Mouse (Mus musculus): Measurements from ENCODE around the gene Bst2. TPM values are rescaled to one million over a fixed set of nuclear protein-coding genes. Genes with fewer than 3 reads are reported as not detected.

Gene Bst2
- 11.5 and 18.0 TPM in 2 replicates for polyA plus RNA-seq (2015; fragmentation: Nextera tagmentation; extraction: Ambion mirVana)

DNA sequence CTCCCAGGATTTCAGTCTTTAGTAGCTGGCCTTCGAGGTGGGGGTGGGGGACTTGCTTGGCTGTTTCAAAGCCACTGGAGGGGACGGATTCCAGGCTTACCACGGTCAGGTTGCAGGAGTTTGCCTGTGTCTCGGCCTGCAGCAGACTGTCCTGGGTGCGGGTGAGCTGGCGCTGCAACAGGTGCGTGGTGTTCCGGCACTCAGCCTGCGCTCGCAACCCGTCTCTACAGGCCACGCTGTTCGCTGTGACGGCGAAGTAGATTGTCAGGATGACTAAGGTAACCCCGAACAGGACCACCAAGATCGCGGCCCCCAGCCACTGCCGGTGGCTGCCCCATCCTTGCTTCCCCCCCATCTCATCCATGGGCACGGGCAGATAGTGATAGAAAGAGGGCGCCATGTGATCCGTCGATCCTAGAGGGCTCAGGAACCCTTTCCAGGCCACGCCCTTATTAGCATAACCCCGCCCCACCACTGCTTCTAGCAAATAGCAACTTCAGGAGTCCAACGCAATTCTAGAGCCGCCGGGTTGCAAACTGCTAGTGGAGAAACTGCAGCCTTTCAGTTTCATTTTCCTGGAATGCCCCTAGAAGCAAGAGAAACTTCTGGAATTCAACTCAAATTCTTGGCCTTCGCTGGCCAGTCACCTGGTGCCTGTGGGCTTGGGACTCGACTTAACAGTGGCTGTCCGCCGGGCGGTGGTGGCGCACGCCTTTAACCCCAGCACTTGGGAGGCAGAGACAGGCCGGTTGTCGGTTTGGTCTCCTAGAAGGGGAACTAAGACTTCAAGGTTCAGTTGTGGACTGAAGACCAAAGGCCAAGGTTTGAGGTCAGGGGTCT is at the start of gene Bst2:
Gene Bst2, minus strand, starts transcription at position 429 of the 840 bp plus-strand sequence.
- H3K27me3 ChIP-seq (replicated peaks): peaks cover 20% of the 10 kb centered on the region
- ATAC-seq (replicated peaks): no peak
- peak within 1 kb of the TSS; percentile 26 for H3K4me3 ChIP-seq
- no peaks in the 10 kb centered on the region for H3K9me3 ChIP-seq
- 4% methylated on average over 37 of the region's 37 CpGs for WGBS
- H3K27ac ChIP-seq: no peak within 1 kb of the TSS
- H3K9ac ChIP-seq: no peak within 1 kb of the TSS
- no peaks in the 10 kb centered on the region for H3K36me3 ChIP-seq (replicated peaks)
- H3K4me1 ChIP-seq: peaks cover 8% of the 10 kb centered on the region
- peak within 1 kb of the TSS; percentile 46 for H3K4me2 ChIP-seq

DNA sequence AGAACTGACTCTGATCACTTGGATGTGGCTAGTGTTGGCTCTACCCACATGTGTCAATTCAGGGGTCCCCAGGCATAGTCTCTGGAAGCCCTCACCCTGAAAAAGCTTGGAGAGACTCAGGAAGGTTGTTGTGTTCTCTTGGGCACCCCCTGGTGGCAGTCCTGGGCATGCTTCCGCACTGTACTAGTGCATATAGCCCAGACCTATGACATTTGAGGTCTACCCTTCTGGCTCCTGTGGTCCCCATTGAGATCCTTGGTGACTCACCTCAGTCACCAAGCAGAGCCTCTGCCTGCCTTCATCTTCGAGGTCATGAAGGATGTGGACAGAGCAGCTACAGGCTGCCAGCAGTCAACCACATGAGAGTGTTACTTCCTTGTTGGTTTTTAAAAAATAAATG is 49.6 kb upstream of the Bst2 start:
- ATAC-seq (replicated peaks): no peak
- Histone ChIP-seq H3K9me3 (no peaks in the 10 kb centered on the region), H3K27me3 (replicated peaks) (no peaks in the 10 kb centered on the region), H3K4me3 (no peak overlapping the region), H3K9ac (no peak overlapping the region), H3K27ac (no peak overlapping the region), H3K36me3 (replicated peaks) (peaks cover 19% of the 10 kb centered on the region), H3K4me2 (no peak overlapping the region), H3K4me1 (peaks cover 12% of the 10 kb centered on the region)
- 87% methylated on average over 2 of the region's 2 CpGs for WGBS

DNA sequence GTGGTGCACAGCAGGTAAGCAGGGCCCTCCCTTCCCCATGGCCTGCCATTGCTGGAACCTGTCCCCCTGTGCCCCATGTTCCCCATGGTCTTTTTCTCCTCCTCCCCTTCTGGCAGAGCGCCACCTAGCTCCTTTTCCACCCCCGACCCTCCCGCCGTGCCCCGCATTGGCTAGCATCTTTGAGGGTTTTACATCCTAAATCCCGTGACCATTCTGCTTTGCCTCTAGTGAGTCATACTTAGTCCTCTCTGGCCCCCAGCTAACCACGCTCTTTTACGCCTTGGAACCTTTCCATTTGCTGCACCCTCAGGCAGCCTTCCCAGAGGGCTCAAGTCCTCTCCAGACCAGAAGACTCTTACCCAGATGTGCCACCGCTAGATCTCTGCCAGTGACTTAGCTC is 42.9 kb upstream of the Bst2 start:
- 0 out of 2 replicates have a peak, but pooled peaks cover 4% of the 10 kb centered on the region for H3K4me1 ChIP-seq
- H3K27ac ChIP-seq: no peak overlapping the region
- H3K4me3 ChIP-seq: no peak overlapping the region
- no peaks in the 10 kb centered on the region for H3K9me3 ChIP-seq
- no peaks in the 10 kb centered on the region for H3K27me3 ChIP-seq (replicated peaks)
- ATAC-seq (replicated peaks): no peak
- peaks cover 9% of the 10 kb centered on the region for H3K36me3 ChIP-seq (replicated peaks)
- H3K9ac ChIP-seq: no peak overlapping the region
- WGBS: 25% methylated on average over 9 of the region's 9 CpGs
- no peak overlapping the region for H3K4me2 ChIP-seq

DNA sequence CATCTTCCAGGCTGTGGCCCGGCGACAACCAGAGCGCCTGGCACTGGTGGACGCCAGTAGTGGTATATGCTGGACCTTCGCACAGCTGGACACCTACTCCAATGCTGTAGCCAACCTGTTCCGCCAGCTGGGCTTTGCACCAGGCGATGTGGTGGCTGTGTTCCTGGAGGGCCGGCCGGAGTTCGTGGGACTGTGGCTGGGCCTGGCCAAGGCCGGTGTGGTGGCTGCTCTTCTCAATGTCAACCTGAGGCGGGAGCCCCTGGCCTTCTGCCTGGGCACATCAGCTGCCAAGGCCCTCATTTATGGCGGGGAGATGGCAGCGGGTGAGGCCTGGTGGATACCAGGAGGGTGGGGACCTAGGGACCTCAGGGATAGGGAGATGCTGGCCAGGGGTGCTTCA is 42.2 kb upstream of the Bst2 start:
- no peak for ATAC-seq (replicated peaks)
- no peak overlapping the region for H3K27ac ChIP-seq
- H3K4me2 ChIP-seq: no peak overlapping the region
- H3K4me3 ChIP-seq: no peak overlapping the region
- 77% methylated on average over 14 of the region's 14 CpGs for WGBS
- 0 out of 2 replicates have a peak, but pooled peaks cover 4% of the 10 kb centered on the region for H3K4me1 ChIP-seq
- no peaks in the 10 kb centered on the region for H3K27me3 ChIP-seq (replicated peaks)
- H3K36me3 ChIP-seq (replicated peaks): peaks cover 2% of the 10 kb centered on the region; the same call in 1 of the 2 replicates
- H3K9ac ChIP-seq: no peak overlapping the region
- no peaks in the 10 kb centered on the region for H3K9me3 ChIP-seq

DNA sequence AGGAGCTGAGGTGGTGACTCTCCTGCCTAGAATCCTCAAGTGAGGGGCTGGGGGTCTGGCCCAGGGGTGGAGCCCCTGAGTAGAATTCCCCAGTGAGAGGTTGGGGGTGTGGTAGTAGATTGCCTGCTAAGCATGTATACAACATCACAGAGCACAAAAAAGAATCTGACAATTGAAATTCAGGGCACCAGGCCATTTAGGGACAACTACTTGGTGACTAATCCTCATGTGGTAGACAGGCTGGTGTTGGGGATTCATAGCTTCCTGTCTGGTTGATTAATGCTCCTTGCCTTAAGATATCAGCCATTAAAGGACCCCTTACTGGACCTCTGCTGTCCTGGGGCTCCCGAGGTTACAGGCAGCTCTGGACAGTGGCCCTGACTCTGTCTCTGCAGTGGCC is 41.8 kb upstream of the Bst2 start:
- Histone ChIP-seq H3K36me3 (replicated peaks) (no peaks in the 10 kb centered on the region; the same call in 1 of the 2 replicates), H3K4me3 (no peak overlapping the region), H3K27me3 (replicated peaks) (no peaks in the 10 kb centered on the region), H3K9ac (no peak overlapping the region), H3K4me2 (no peak overlapping the region), H3K9me3 (no peaks in the 10 kb centered on the region), H3K4me1 (0 out of 2 replicates have a peak, but pooled peaks cover 4% of the 10 kb centered on the region), H3K27ac (no peak overlapping the region)
- ATAC-seq (replicated peaks): no peak
- 78% methylated on average over 1 of the region's 1 CpGs for WGBS

DNA sequence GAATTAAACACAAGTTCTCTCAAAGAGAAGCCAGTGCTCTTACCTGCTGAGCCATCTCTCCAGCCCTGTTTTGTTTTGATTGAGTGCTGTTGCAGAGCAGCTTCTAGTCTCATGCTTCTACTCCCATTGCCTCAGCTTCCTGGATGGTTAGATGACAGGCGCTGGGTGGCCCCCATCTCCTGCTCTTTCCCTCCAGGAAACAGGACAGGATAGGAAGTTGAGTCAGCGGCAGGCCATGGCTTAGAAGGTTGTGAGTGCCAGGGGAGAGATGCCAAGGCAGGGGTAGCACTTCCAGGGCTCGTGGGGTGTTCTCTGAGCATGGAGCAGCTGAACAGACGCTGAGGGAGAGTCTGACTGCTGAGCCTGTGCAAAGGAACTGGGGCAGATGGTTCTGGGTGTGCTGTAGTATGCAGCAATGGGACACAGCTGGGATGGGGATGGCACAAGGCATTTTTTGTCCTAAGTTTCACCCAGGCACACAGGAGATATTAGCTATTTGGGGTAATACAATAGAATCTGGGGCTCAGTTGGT is 40.7 kb upstream of the Bst2 start:
- 73% methylated on average over 4 of the region's 4 CpGs for WGBS
- Histone ChIP-seq H3K9me3 (no peaks in the 10 kb centered on the region), H3K4me1 (peaks cover 8% of the 10 kb centered on the region; the same call in 1 of the 2 replicates), H3K4me2 (no peak overlapping the region), H3K36me3 (replicated peaks) (no peaks in the 10 kb centered on the region), H3K27me3 (replicated peaks) (no peaks in the 10 kb centered on the region), H3K9ac (no peak overlapping the region), H3K4me3 (no peak overlapping the region), H3K27ac (no peak overlapping the region)
- ATAC-seq (replicated peaks): no peak

DNA sequence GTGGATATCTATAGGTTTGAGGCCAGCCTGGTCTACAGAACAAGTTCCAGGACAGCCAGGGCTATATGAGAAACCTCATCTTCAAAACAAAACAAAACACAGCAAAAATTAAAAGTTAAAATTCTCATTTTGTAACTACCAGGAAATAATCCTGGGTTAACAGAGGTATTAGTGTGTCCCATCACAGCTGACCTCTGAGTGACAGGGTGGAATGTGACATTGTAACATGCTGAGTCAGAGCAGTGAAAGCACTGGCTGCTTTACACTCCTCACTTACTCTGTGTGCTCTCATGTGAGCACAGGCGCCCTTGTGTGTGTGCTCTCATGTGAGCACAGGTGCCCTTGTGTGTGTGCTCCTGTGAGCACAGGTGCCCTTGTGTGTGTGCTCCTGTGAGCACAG is 37.8 kb upstream of the Bst2 start:
- Histone ChIP-seq H3K27ac (no peak overlapping the region), H3K27me3 (replicated peaks) (no peaks in the 10 kb centered on the region), H3K4me3 (no peak overlapping the region), H3K36me3 (replicated peaks) (no peaks in the 10 kb centered on the region), H3K4me2 (no peak overlapping the region), H3K9ac (no peak overlapping the region), H3K9me3 (no peaks in the 10 kb centered on the region), H3K4me1 (peaks cover 29% of the 10 kb centered on the region)
- no peak for ATAC-seq (replicated peaks)
- WGBS: 77% methylated on average over 1 of the region's 1 CpGs

DNA sequence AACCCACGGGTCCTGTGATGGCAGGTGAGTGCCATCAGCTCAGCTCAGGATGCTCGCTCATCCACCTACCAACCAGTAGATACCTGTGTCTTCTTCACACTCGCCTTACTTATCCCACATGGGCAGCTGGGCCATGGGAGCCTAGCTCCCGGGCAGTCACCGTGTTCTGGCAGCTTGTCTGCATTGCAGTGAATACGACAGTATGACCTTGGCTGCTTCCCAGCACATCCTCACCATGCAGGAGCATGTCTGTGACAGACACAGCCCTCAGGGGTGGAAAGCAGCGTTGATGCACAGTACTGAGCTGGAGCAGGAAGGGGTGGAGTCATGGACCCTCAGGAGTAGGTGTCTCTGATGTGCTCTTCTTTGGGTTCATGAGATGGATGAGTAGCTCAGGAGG is 37.2 kb upstream of the Bst2 start:
- H3K27ac ChIP-seq: no peak overlapping the region
- H3K9ac ChIP-seq: no peak overlapping the region
- H3K4me3 ChIP-seq: no peak overlapping the region
- no peak overlapping the region for H3K4me2 ChIP-seq
- H3K27me3 ChIP-seq (replicated peaks): no peaks in the 10 kb centered on the region
- no peak for ATAC-seq (replicated peaks)
- WGBS: 76% methylated on average over 7 of the region's 7 CpGs
- no peaks in the 10 kb centered on the region for H3K9me3 ChIP-seq
- H3K4me1 ChIP-seq: peaks cover 27% of the 10 kb centered on the region
- H3K36me3 ChIP-seq (replicated peaks): no peaks in the 10 kb centered on the region

DNA sequence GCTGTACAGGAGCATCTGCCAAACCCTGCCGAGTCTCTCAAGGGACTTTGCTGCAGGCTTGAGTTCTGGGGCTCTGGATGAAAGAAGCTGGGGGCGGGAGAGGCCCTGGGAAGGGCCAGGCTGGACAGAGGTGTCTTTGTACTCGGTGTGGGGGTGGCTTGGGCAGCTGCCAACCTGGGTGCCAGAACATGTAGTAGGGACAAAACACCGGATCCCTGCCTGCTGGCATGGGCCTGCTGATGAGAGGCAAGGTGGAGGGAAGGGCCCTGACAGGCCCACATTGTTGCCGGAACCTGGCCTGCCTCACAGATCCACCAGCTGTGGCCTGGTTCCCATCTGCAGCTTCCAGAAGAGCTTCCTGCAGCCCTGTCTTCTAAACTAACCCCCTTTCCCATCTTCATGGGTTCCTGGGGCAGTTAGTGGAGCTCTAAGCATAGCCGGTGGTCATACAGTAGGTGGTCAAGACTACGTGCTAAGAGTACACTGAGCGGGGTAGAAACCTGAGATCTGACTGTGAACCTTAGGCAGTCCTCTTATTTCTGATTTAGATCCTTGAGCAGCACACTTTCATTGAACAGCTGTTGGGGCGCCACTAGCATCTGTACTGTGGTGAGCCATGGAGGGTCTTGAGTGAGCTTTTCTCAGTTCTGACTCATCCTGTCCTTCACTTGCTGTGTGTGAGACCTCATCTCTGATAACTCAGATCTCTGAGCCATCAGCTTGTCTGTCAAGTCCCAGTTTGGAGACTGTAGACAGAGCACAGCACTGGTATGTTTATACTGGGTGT is 35.8 kb upstream of the Bst2 start:
- Histone ChIP-seq H3K9ac (0 out of 2 replicates have a peak overlapping the region, but pooled peaks have one; percentile 8), H3K4me2 (peak overlapping the region; percentile 10; the same call in 1 of the 2 replicates), H3K9me3 (no peaks in the 10 kb centered on the region), H3K27ac (peak overlapping the region; percentile 68), H3K36me3 (replicated peaks) (no peaks in the 10 kb centered on the region), H3K4me1 (peaks cover 33% of the 10 kb centered on the region), H3K27me3 (replicated peaks) (no peaks in the 10 kb centered on the region), H3K4me3 (no peak overlapping the region)
- 62% methylated on average over 9 of the region's 9 CpGs for WGBS
- ATAC-seq (replicated peaks): no peak

DNA sequence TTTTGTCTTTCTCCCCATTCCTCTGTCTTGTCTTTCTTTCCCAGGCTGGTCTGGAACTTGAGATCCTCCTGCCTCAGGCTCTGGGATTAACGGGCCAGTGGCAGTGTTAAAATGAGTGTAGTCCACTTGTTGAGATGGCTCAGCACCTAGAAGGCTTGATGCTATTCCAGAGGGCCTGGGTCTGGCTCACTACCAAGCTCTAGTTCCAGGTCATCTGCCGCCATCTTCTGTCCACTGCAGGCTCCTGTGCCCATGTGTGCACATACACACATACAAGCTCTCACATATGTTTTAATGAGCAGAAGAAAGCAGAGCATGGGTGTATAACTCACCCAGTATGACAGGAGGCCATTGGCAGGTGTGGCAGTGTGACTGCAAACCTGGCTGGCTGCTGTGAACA is 34.8 kb upstream of the Bst2 start:
- no peak for ATAC-seq (replicated peaks)
- H3K27ac ChIP-seq: peak overlapping the region; percentile 68
- H3K9me3 ChIP-seq: no peaks in the 10 kb centered on the region
- H3K4me3 ChIP-seq: 0 out of 2 replicates have a peak overlapping the region, but pooled peaks have one; percentile 70
- H3K4me2 ChIP-seq: peak overlapping the region; percentile 74; the same call in 1 of the 2 replicates
- H3K4me1 ChIP-seq: peaks cover 33% of the 10 kb centered on the region
- no peak overlapping the region for H3K9ac ChIP-seq
- H3K36me3 ChIP-seq (replicated peaks): no peaks in the 10 kb centered on the region
- no peaks in the 10 kb centered on the region for H3K27me3 ChIP-seq (replicated peaks)
- 82% methylated on average over 2 of the region's 2 CpGs for WGBS

DNA sequence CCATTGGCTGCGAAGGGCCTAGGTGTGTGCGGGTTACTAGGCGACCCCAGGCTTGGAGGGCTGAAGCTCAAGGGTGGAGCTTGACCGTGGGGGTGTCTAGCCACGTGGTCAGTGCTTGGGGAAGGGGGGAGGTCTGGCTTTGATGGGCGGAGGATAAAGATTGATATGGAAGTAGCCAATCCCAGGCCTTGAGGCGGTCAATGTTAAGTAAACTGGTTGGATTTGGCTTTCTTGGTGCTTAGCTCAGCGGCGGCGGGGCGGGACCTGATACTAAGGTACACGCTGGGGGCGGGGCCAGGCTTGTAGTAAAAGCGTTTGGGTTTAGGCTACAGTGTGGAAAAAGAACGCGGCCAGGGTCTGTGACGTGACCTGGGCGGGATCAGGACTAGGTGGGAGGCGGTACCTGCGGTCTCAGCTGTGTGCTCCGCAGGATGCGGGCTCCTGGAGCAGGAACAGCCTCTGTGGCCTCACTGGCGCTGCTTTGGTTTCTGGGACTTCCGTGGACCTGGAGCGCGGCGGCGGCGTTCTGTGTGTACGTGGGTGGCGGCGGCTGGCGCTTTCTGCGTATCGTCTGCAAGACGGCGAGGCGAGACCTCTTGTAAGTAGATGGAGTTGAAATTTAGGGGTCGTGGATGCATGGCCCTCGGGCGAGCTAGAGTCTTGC is 33.2 kb upstream of the Bst2 start:
- peak; percentile 91 for ATAC-seq (replicated peaks)
- WGBS: under 1% methylated on average over 41 of the region's 41 CpGs
- H3K36me3 ChIP-seq (replicated peaks): no peaks in the 10 kb centered on the region

More for the DNA sequence above, 33.2 kb upstream of the Bst2 start:
- Histone ChIP-seq H3K4me2 (peak overlapping the region; percentile 74), H3K27ac (peak overlapping the region; percentile 88), H3K4me1 (peaks cover 33% of the 10 kb centered on the region), H3K27me3 (replicated peaks) (no peaks in the 10 kb centered on the region), H3K9ac (peak overlapping the region; percentile 64), H3K9me3 (no peaks in the 10 kb centered on the region), H3K4me3 (peak overlapping the region; percentile 70)
